Mouse (Mus musculus): ENCODE measurements at regions not wholly inside any gene's neighbourhood (a gene's known extent, or its start where the extent isn't known, plus 50 kb on each side); places are given as distances from the start of the nearest gene placed in this dataset.

DNA sequence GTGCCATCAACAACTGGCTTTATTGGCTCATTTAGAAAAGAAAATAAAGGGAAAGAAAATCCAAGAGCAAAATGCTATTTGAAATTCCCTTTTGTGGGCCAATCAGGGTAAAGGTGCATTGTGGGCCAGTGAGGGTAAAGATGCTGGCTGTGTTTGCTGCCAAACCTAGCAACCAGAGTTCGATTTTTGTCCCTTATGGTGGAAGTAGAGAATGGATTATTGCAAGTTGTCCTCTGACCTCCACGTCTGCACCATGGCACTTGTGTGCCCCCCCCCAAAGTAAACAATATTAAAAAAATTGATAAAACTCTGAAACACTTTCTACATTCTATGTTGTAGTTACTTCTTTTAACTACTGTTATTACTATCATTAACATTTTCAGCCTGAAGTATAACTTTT is 166.9 kb downstream of the Enc1 start:
- no peak for TF ChIP-seq POLR2A (IDR thresholded peaks at IDR 0.05; ENCODE audit: control insufficient read depth in 1 of 2, insufficient read depth in 1 of 2, low read depth in 1 of 2, low read length in 2 of 2, poor library complexity in 1 of 2)
- TF ChIP-seq ZC3H11A (IDR thresholded peaks at IDR 0.05; ENCODE audit: low read depth, low read length): no peak
- no peak for TF ChIP-seq MXI1 (IDR thresholded peaks at IDR 0.05; ENCODE audit: low read depth, low read length)

Measured in MEL (cell line).